Mouse (Mus musculus): ENCODE results near the gene C1qtnf9.

- TF ChIP-seq CTCF (IDR thresholded peaks at IDR 0.05; ENCODE audit: low read depth, low read length) (no peak), POLR2A (IDR thresholded peaks at IDR 0.05; ENCODE audit: extremely low read depth, insufficient read depth, low read length) (no peak)
These were observed 41.9 kb downstream of the C1qtnf9 start for GRCm38 (mm10) chr14:60809881-60810280.
